Mouse (Mus musculus): Measurements from ENCODE around the gene Cacng4. TPM values are rescaled to one million over a fixed set of nuclear protein-coding genes. Genes with fewer than 3 reads are reported as not detected.

Gene Cacng4
- polyA plus RNA-seq, 1 experiment: 0.14 TPM

- Histone ChIP-seq H3K36me3 (ENCODE audit: control insufficient read depth, insufficient read depth) (no peaks in the 10 kb centered on the region), H3K27me3 (ENCODE audit: control insufficient read depth, insufficient read depth, insufficient read length) (peaks cover 52% of the 10 kb centered on the region), H3K4me2 (ENCODE audit: low read depth) (no peak overlapping the region), H3K4me3 (no peak overlapping the region), H3ac (ENCODE audit: control insufficient read depth, insufficient read length) (no peak overlapping the region), H3K79me2 (ENCODE audit: control insufficient read depth, insufficient read depth) (no peaks in the 10 kb centered on the region)
- TF ChIP-seq CEBPB (IDR thresholded peaks at IDR 0.05; ENCODE audit: insufficient read depth, poor library complexity, severe bottlenecking) (no peak), POLR2A (IDR thresholded peaks at IDR 0.05; ENCODE audit: insufficient read length, low read depth) (no peak), TCF12 (IDR thresholded peaks at IDR 0.05; ENCODE audit: insufficient read depth, poor library complexity, severe bottlenecking) (no peak), REST (IDR thresholded peaks at IDR 0.05; ENCODE audit: insufficient read depth, insufficient read length) (no peak), POLR2AphosphoS2 (IDR thresholded peaks at IDR 0.05; ENCODE audit: insufficient read length, low read depth) (no peak)
These were observed 2.0 kb upstream of the Cacng4 start for GRCm38 (mm10) chr11:107796346-107796745.

- peaks cover 52% of the 10 kb centered on the region for H3K27me3 ChIP-seq (ENCODE audit: control insufficient read depth, insufficient read depth, insufficient read length)
- TF ChIP-seq TCF12 (IDR thresholded peaks at IDR 0.05; ENCODE audit: insufficient read depth, poor library complexity, severe bottlenecking) (no peak), POLR2A (IDR thresholded peaks at IDR 0.05; ENCODE audit: insufficient read length, low read depth) (no peak), SRF (IDR thresholded peaks at IDR 0.05; ENCODE audit: control insufficient read depth, insufficient read length, low read depth) (no peak), MAX (IDR thresholded peaks at IDR 0.05; ENCODE audit: low read depth) (no peak), TCF3 (IDR thresholded peaks at IDR 0.05; ENCODE audit: insufficient read length, low read depth) (no peak), CEBPB (IDR thresholded peaks at IDR 0.05; ENCODE audit: insufficient read depth, poor library complexity, severe bottlenecking) (no peak), MYOD1 (IDR thresholded peaks at IDR 0.05; ENCODE audit: control insufficient read depth in 1 of 3, insufficient read length in 2 of 3, low read depth in 2 of 3) (no peak), USF1 (IDR thresholded peaks at IDR 0.05; ENCODE audit: low read depth) (no peak), E2F4 (IDR thresholded peaks at IDR 0.05; ENCODE audit: insufficient read depth) (no peak), POLR2AphosphoS2 (IDR thresholded peaks at IDR 0.05; ENCODE audit: insufficient read length, low read depth) (no peak), REST (IDR thresholded peaks at IDR 0.05; ENCODE audit: insufficient read depth, insufficient read length) (no peak), MYOG (IDR thresholded peaks at IDR 0.05; ENCODE audit: control insufficient read depth in 1 of 3, insufficient read depth in 1 of 3, insufficient read length in 2 of 3, low read depth in 2 of 3) (no peak)
- no peak overlapping the region for H3K4me3 ChIP-seq
- H3K36me3 ChIP-seq (ENCODE audit: control insufficient read depth, insufficient read depth): no peaks in the 10 kb centered on the region
- no peak overlapping the region for H3K4me2 ChIP-seq (ENCODE audit: low read depth)
- no peak overlapping the region for H3ac ChIP-seq (ENCODE audit: control insufficient read depth, insufficient read length)
- H3K79me2 ChIP-seq (ENCODE audit: control insufficient read depth, insufficient read depth): no peaks in the 10 kb centered on the region
These were observed 1.2 kb upstream of the Cacng4 start for GRCm38 (mm10) chr11:107795384-107796035.

GRCm38 (mm10) chr11:107794103-107794493, 259 bp downstream of the Cacng4 start:
- H3K4me2 ChIP-seq (ENCODE audit: low read depth): peak overlapping the region; percentile 48
- no peak for TF ChIP-seq POLR2AphosphoS2 (IDR thresholded peaks at IDR 0.05; ENCODE audit: insufficient read length, low read depth)
- TF ChIP-seq MYOG (IDR thresholded peaks at IDR 0.05; ENCODE audit: control insufficient read depth in 1 of 3, insufficient read depth in 1 of 3, insufficient read length in 2 of 3, low read depth in 2 of 3): no peak
- TF ChIP-seq REST (IDR thresholded peaks at IDR 0.05; ENCODE audit: insufficient read depth, insufficient read length): no peak
- TF ChIP-seq TCF12 (IDR thresholded peaks at IDR 0.05; ENCODE audit: insufficient read depth, poor library complexity, severe bottlenecking): no peak
- no peak for TF ChIP-seq CEBPB (IDR thresholded peaks at IDR 0.05; ENCODE audit: insufficient read depth, poor library complexity, severe bottlenecking)
- no peak for TF ChIP-seq MYOD1 (IDR thresholded peaks at IDR 0.05; ENCODE audit: control insufficient read depth in 1 of 3, insufficient read length in 2 of 3, low read depth in 2 of 3)
- TF ChIP-seq SRF (IDR thresholded peaks at IDR 0.05; ENCODE audit: control insufficient read depth, insufficient read length, low read depth): no peak
- TF ChIP-seq POLR2A (IDR thresholded peaks at IDR 0.05; ENCODE audit: insufficient read length, low read depth): no peak
- no peak for TF ChIP-seq USF1 (IDR thresholded peaks at IDR 0.05; ENCODE audit: low read depth)

GRCm38 (mm10) chr11:107793200-107794102, 906 bp downstream of the Cacng4 start:
- Histone ChIP-seq H3K4me2 (ENCODE audit: low read depth) (peak overlapping the region; percentile 48), H3K36me3 (ENCODE audit: control insufficient read depth, insufficient read depth) (no peaks in the 10 kb centered on the region), H3ac (ENCODE audit: control insufficient read depth, insufficient read length) (no peak overlapping the region), H3K27me3 (ENCODE audit: control insufficient read depth, insufficient read depth, insufficient read length) (peaks cover 47% of the 10 kb centered on the region), H3K79me2 (ENCODE audit: control insufficient read depth, insufficient read depth) (no peaks in the 10 kb centered on the region), H3K4me3 (no peak overlapping the region)
- no peak for TF ChIP-seq SRF (IDR thresholded peaks at IDR 0.05; ENCODE audit: control insufficient read depth, insufficient read length, low read depth)
- TF ChIP-seq POLR2AphosphoS2 (IDR thresholded peaks at IDR 0.05; ENCODE audit: insufficient read length, low read depth): no peak
- no peak for TF ChIP-seq TCF12 (IDR thresholded peaks at IDR 0.05; ENCODE audit: insufficient read depth, poor library complexity, severe bottlenecking)
- TF ChIP-seq TCF3 (IDR thresholded peaks at IDR 0.05; ENCODE audit: insufficient read length, low read depth): no peak
- TF ChIP-seq POLR2A (IDR thresholded peaks at IDR 0.05; ENCODE audit: insufficient read length, low read depth): no peak
- no peak for TF ChIP-seq MYOG (IDR thresholded peaks at IDR 0.05; ENCODE audit: control insufficient read depth in 1 of 3, insufficient read depth in 1 of 3, insufficient read length in 2 of 3, low read depth in 2 of 3)
- no peak for TF ChIP-seq USF1 (IDR thresholded peaks at IDR 0.05; ENCODE audit: low read depth)

More at GRCm38 (mm10) chr11:107794103-107794493, 259 bp downstream of the Cacng4 start:
- Histone ChIP-seq H3K79me2 (ENCODE audit: control insufficient read depth, insufficient read depth) (no peaks in the 10 kb centered on the region), H3K36me3 (ENCODE audit: control insufficient read depth, insufficient read depth) (no peaks in the 10 kb centered on the region), H3ac (ENCODE audit: control insufficient read depth, insufficient read length) (no peak overlapping the region), H3K4me3 (no peak overlapping the region), H3K27me3 (ENCODE audit: control insufficient read depth, insufficient read depth, insufficient read length) (peaks cover 47% of the 10 kb centered on the region)

All from myocyte (in vitro differentiated cells).